In the genomic region with DNA sequence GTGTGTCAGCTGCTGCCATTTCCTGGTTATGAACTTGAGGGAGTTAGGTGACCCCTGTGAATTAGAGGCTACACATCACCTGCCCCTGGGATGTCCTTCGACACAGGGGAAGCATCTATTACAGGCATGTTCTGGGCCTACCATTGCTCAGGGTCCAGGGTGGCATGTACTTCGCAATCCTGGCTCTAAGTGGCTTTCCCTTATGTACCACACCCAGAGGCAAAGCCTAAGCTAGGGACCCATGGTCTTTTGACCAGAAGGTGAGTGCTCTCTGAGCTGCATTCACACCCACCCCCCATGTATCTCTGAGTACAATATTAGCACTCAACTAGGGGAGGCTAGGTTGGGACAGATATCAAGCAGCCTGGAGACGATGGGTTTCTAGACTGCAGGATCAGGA, we compare ENCODE assay signal across 23 mouse cellular contexts.
"Had no signal": no experiment of that assay in that cellular context is flagged by ENCODE, and none has a peak within 500 bp of the region (broad histone marks: within the 10 kb centered on the region; RNA-seq: fewer than 3 reads in every experiment).

No protein-coding gene starts in this region.

- ATAC-seq: forebrain, postnatal 0 days; hindbrain, postnatal 0 days; intestine, embryonic 15.5 days; liver, embryonic 12.5 days had no signal

- H3K27me3 ChIP-seq: hindbrain, embryonic 15.5 days; kidney, embryonic 15.5 days had no signal

- DNase-seq: forebrain, postnatal 0 days; gastrocnemius, postnatal 14 days; gastrocnemius, postnatal 36 days; heart, adult 18-20 months; heart, postnatal 10 days; kidney, adult 11 months; kidney, adult 2 months; kidney, adult 9 months; kidney, postnatal 14 days; kidney, postnatal 36 days; layer of hippocampus, adult 9-11 months; layer of hippocampus, postnatal 36 days; left cerebral cortex, postnatal 4 days had no signal

- H3K4me2 ChIP-seq: heart, embryonic 12.5 days; hindbrain, embryonic 13.5 days; hindbrain, embryonic 15.5 days; intestine, embryonic 15.5 days; kidney, embryonic 15.5 days; limb, embryonic 13.5 days; limb, embryonic 15.5 days; liver, embryonic 12.5 days had no signal

- H3K4me3 ChIP-seq: heart, embryonic 12.5 days; hindbrain, embryonic 13.5 days; hindbrain, embryonic 15.5 days; intestine, embryonic 15.5 days; kidney, embryonic 15.5 days; limb, embryonic 13.5 days; limb, embryonic 15.5 days; liver, embryonic 12.5 days had no signal

- H3K27ac ChIP-seq: hindbrain, embryonic 15.5 days; intestine, embryonic 15.5 days; kidney, postnatal 0 days; limb, embryonic 13.5 days; limb, embryonic 15.5 days; liver, embryonic 12.5 days had no signal

- H3K36me3 ChIP-seq: heart, embryonic 12.5 days; hindbrain, embryonic 13.5 days; hindbrain, embryonic 15.5 days; intestine, embryonic 15.5 days; kidney, embryonic 15.5 days; limb, embryonic 13.5 days; limb, embryonic 15.5 days; liver, embryonic 12.5 days had no signal

- H3K9ac ChIP-seq: forebrain, postnatal 0 days; heart, embryonic 12.5 days; hindbrain, embryonic 13.5 days; hindbrain, embryonic 15.5 days; intestine, embryonic 15.5 days; kidney, embryonic 15.5 days; limb, embryonic 13.5 days; limb, embryonic 15.5 days; liver, embryonic 12.5 days had no signal

- H3K9me3 ChIP-seq: heart, embryonic 12.5 days; hindbrain, embryonic 13.5 days; hindbrain, embryonic 15.5 days; intestine, embryonic 15.5 days; kidney, embryonic 15.5 days; limb, embryonic 13.5 days; limb, embryonic 15.5 days; liver, embryonic 12.5 days had no signal
